Mouse (Mus musculus) gastrocnemius, adult 8-10 months (tissue): ENCODE results near the gene Mink1. TPM values are rescaled to one million over a fixed set of nuclear protein-coding genes. Genes with fewer than 3 reads are reported as not detected.

Experiments used
- DNase-seq, 2 experiments: peaks; one replicate each; pipeline ENCODE4 v3.0.0; 2022; ENCODE audit warnings: low spot score in 2 of 2
- total RNA-seq, 4 experiments: library from RNA; stranded (reverse); gene quantifications; 2 replicates each; pipeline ENCODE4 v1.2.4; 2022

The Mink1 gene
- total RNA-seq, 4 experiments from 2014 or later: 32.5 to 38.7 (median 33.7) TPM

- DNase-seq: no peak
Observed at GRCm38 (mm10) chr11:70591733-70592132, 29.1 kb downstream of the Mink1 start.

DNA sequence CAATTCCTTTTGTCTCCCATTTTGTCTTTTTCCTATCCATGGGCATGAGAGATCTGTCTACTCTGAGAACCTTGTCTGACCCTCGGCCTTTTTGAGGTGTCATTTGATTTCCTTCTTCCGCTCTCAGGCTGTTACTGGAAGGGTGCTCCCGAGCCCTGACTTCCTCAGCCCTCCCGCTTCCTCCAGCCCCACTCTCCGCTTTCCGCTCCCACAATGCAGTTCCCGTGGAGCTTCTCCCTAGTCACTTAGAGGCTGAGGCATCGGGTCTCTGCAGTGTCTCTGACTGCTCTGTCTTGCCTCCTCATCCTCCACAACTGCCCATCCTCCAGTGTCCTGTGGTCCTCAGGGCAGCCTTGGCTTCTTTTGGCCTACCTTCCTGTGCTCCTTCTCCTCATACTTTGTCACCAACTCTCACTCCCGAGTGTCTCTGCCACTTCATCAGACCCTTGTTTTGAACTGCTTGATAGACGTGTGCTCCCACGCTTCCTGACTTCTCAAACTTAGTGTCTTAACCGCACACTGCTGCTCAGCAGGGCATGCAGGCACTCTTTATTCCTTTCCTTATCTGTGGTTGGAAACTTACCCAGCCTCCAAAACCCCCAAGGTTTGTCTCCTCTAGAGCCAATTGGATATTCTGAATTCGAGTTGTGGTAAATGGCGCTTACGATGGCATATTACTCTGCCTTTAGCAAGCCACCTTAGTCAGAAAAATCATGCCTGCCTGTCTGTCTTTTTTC lies 31.7 kb downstream of the Mink1 start:
- no peak for DNase-seq

GRCm38 (mm10) chr11:70595638-70596037 lies 33.0 kb downstream of the Mink1 start:
- DNase-seq: no peak

DNA sequence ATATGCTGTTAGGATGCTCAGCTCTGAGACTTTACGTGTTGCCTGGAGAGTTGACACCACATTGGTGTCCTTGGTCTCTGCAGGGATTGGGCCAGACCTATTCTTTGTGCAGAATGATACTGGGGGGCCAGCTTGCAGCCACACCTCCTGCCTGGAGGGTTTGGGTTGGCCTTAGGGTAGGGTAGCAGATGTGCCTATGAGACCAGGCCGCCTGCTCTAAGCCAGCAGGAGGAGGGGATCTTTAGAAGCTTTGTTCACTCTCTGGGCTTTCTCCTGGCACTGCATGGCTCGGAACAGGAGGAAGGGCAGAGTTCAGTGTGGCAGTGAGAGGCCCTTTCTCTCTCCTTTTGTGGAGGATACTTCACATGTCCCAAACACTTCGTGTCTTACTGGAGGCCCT lies 33.4 kb downstream of the Mink1 start:
- no peak for DNase-seq

- no peak for DNase-seq
Observed at GRCm38 (mm10) chr11:70597301-70597700, 34.6 kb downstream of the Mink1 start.

DNA sequence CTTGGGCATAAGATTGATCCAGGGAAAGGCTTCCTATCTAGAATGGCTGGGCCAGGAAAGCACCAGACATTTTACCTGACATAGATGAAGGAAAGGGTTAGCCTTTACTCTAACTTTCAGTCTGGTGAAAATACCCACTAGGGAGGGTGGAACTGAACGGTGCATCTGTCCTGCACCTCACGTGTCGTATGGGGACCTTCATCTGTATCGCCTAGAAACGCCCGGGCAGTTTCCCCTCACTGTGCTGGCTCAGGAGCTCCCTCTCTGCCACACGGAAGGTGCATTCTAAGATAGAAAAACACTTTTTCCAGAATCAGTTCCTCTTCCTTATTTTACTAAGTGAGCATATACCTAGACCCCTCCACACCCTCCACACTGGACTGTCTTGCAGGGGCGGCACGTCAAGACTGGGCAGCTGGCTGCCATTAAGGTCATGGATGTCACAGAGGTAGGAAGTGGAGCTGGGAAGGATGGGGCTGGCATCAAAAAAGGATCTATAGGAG lies 35.8 kb downstream of the Mink1 start:
- DNase-seq: no peak

DNA sequence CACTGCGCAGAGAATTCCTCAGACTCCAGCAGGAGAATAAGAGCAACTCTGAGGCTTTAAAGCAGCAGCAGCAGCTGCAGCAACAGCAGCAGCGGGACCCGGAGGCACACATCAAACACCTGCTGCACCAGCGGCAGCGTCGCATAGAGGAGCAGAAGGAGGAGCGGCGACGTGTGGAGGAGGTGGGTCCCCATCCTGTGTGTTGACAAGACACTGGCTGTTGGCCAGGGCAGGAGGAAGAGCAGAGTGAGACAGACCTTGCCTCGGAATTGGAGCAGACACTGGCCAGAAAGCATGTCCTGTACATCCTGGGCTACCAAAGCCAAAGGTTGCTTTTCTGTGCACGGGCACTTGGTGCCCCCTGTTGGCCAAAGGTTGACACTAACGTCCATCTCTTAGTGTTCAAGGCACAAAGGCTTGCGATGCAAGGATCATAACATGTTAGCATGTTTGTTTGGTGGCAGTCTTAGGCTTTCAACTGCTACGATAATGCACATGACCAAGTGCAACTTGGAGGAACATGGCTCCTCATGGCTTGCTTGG lies 42.4 kb downstream of the Mink1 start:
- peak; percentile 58 to 68 for DNase-seq

- no peak for DNase-seq
Observed at GRCm38 (mm10) chr11:70606717-70607116, 44.0 kb downstream of the Mink1 start.

DNA sequence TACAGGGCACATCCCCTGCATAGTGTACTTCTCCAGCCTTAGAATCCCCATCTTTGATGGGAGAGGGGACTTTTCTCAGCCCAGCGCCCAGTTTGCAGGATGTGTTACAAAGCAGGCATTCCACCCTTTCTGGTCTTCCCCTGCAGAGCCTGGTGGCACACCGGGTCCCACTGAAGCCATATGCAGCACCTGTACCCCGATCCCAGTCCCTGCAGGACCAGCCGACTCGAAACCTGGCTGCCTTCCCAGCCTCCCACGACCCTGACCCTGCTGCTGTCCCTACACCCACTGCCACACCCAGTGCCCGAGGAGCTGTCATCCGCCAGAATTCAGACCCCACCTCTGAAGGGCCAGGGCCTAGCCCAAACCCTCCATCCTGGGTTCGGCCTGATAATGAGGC lies 44.9 kb downstream of the Mink1 start:
- no peak for DNase-seq

DNA sequence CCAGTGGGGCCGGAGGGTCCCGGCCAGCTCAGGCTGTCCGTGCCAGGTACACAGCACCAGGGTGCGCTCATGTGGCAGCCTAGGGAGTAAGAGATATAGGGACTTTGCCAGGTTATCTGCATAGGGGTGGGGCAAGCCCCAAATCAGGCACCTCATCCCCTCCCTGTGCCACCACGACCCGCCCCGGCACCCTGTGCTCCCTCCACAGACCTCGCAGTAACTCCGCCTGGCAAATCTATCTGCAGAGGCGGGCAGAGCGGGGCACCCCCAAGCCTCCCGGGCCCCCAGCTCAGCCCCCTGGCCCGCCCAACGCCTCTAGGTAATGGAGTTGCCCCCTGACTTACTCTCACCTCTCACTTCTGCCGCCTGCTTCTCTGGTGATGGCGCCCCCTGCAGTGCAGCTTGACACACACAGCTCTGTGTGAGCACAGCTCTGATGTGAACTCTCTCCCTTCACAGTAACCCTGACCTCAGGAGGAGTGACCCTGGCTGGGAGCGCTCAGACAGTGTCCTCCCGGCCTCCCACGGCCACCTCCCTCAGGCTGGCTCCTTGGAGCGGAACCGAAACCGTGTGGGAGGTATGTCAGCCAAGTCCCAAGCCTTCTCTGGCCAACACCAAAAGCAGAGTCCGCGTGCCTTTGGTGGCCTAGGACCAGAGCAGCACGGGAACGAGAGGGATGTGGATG lies 45.8 kb downstream of the Mink1 start:
- DNase-seq: no peak

- DNase-seq: no peak
Observed at GRCm38 (mm10) chr11:70610752-70611151, 48.1 kb downstream of the Mink1 start.

DNA sequence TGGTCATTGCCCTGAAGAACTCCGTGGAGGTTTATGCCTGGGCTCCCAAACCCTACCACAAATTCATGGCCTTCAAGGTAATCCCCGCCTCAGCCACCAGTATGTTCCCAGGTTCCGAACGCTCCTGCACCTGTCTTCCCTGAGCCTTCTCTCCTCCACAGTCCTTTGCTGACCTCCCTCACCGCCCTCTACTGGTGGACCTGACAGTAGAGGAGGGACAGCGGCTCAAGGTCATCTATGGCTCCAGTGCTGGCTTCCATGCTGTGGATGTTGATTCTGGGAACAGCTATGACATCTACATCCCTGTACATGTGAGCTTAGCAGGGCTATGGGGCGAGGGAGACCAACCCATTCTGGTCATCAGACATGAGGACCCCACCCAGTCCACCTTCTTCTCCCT lies 49.8 kb downstream of the Mink1 start:
- DNase-seq: peak in 1 of 2 experiments; percentile 2

- DNase-seq: peak; percentile 50 to 54
Observed at GRCm38 (mm10) chr11:70615074-70615473, 52.4 kb downstream of the Mink1 start.

DNA sequence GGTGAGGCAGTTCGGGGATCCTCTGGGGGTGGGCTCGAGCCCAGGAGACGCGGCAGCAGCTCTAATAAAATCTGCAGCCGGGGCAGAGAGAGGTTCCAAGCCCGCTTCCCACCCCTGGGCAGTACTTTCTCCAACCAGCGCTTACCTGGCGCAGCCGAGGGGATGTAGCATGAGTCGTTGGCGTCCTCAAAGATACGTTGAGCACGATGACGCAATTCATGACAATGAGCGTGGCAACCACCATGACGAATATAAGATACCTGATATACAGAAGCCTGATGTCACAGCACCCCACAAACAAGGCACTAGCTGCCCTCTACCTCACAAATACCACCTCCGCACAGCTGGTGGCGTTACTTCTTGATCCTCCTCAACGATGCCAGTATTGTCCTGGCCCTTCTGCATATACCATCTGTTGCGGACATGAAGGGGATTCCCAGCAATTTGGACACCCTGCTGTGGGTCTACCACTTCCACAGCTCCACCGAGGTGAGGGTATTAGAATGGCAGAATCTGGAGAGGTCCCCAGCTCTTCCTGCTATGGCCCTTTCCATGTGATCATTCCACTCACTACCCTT lies 52.9 kb downstream of the Mink1 start, which contains the start of gene 4930544D05Rik:
Gene 4930544D05Rik, plus strand, starts transcription at position 333 of the 578 bp plus-strand sequence.
- DNase-seq: peak in 1 of 2 experiments; percentile 1

GRCm38 (mm10) chr11:70619101-70619500 lies 56.4 kb downstream of the Mink1 start, which contains the start of gene Chrne:
Chrne (minus strand) TSS chr11:70619216.
- DNase-seq: peak; percentile 48 to 68

DNA sequence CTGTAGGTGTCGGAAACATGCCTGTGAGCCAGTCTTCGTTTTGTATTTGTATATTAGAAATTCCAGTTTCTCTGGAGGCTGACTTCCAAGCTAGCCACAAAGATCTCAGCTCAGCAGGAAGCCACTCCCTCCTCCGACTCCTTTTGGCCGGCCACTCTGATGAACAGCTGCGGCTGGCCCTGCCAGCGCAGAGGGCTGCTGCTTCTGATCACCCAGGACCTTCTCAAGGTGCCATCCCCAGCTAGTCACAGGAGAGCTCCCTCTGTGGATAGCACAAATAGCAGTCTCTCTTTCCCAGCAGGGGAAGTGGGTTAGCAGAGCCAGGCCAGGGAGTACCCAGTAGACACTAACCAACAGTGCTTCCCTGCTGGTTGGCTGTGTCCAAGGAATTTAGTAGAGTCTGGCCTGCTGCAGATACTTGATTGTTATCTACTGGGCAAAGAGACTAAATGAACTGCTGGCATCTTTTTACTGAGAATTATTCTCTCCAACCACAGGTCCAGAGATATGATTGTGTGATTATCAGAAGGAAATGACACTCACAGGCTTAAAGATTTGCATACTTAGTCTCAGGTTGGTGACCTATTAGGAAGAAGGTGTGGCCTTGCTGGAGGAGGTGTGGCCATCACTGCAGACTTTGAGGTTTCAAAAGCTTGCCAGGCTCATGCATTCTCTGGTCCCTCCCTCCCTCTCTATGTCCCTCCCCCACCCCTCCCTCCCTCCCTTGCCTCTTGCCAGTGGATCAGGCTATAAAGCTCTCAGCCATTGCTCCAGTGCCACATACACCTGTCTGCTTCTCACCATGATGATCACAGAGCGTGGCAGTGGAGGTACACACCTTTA lies 59.5 kb downstream of the Mink1 start:
- peak in 1 of 2 experiments; percentile 67 for DNase-seq

- no peak for DNase-seq
Observed at GRCm38 (mm10) chr11:70623053-70623742, 60.5 kb downstream of the Mink1 start.

GRCm38 (mm10) chr11:70625473-70625872 lies 62.8 kb downstream of the Mink1 start:
- DNase-seq: peak in 1 of 2 experiments; percentile 22

- no peak for DNase-seq
Observed at GRCm38 (mm10) chr11:70626877-70627276, 64.2 kb downstream of the Mink1 start.

GRCm38 (mm10) chr11:70628431-70628830 lies 65.8 kb downstream of the Mink1 start:
- no peak for DNase-seq
